Mouse (Mus musculus) liver, adult 2 months (tissue): ENCODE measurements around the gene Sco1.

Experiments used
- CTCF ChIP-seq: fragments of 200-500 bp; IDR thresholded peaks from 2 replicates; pipeline ENCODE4 v1.5.1; 2011; ENCODE audit warnings: low read depth, low read length, control low read depth
- POLR2A ChIP-seq: fragments of 200-500 bp; IDR thresholded peaks from 2 replicates; pipeline ENCODE4 v1.6.1; 2011; ENCODE audit warnings: low read length, control low read depth; ENCODE audit not compliant: insufficient read depth; ENCODE audit errors: extremely low read depth

DNA sequence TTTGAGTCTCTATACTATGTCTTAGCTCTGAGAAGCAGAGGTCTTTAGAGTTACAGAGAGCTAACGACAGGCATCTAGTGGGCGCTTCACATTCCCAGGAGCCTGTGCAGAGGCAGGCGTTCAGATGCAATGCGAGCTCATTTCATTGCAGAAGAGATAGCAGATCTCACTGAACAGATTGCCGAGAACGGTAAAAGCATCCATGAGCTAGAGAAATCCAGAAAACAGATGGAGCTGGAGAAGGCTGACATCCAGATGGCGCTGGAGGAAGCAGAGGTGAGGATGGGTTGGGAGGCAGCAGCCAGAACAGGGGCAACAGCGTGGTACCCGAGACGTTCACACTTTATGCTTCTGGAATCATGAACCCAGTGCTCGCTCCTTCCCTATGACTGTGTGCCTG lies 46.0 kb downstream of the Sco1 start:
- TF ChIP-seq POLR2A (no peak), CTCF (no peak)
